Mouse (Mus musculus) erythroblast, adult 5-6 weeks (primary cell): Measurements from ENCODE around the gene Map4k3. TPM values are rescaled to one million over a fixed set of nuclear protein-coding genes. Genes with fewer than 3 reads are reported as not detected.
"Not testable (repeated sequence)": the region's sequence is repeated elsewhere in the genome, so short reads cannot be mapped to it uniquely, and the experiment has no call there.

Experiments
- ATAC-seq: replicated peaks from 2 replicates; pipeline ENCODE4 v1.8.0; 2016; ENCODE audit warnings: moderate number of reproducible peaks, mild to moderate bottlenecking, moderate TSS enrichment, inconsistent platforms; ENCODE audit not compliant: poor library complexity, low FRiP score, severe bottlenecking
- total RNA-seq, 2 experiments: library from RNA; stranded (forward) in 1 of 2; stranded (reverse) in 1 of 2; fragments of 150-400 nt in 1 of 2; fragments of 200-764, 138-1000 nt in 1 of 2; gene quantifications; 2 replicates each; pipeline versions ENCODE4 v1.2.3 to v1.2.4; 2015 to 2017; ENCODE audit warnings: low replicate concordance in 2 of 2

Gene Map4k3
- total RNA-seq, 2 experiments from 2014 or later, result 0.38 to 0.60 TPM

- ATAC-seq, result no peak
These were observed 4.0 kb upstream of the Map4k3 start for GRCm38 (mm10) chr17:80732256-80732655.

- ATAC-seq, result not testable (repeated sequence)
These were observed 2.0 kb upstream of the Map4k3 start for GRCm38 (mm10) chr17:80730283-80730682.

- ATAC-seq, result no peak
These were observed 1.5 kb upstream of the Map4k3 start for GRCm38 (mm10) chr17:80729825-80730224.

- no peak for ATAC-seq
These were observed 930 bp upstream of the Map4k3 start for GRCm38 (mm10) chr17:80729080-80729749.

GRCm38 (mm10) chr17:80727341-80727951, 839 bp downstream of the Map4k3 start:
- ATAC-seq, result no peak

- no peak for ATAC-seq
These were observed 1.5 kb downstream of the Map4k3 start for GRCm38 (mm10) chr17:80726821-80727220.

- ATAC-seq, result no peak
These were observed 5.2 kb downstream of the Map4k3 start for GRCm38 (mm10) chr17:80723092-80723491.

GRCm38 (mm10) chr17:80721670-80722069, 6.6 kb downstream of the Map4k3 start:
- ATAC-seq, result no peak

- no peak for ATAC-seq
These were observed 9.0 kb downstream of the Map4k3 start for GRCm38 (mm10) chr17:80719309-80719708.

GRCm38 (mm10) chr17:80718243-80718642, 10.0 kb downstream of the Map4k3 start:
- no peak for ATAC-seq

GRCm38 (mm10) chr17:80713588-80713987, 14.7 kb downstream of the Map4k3 start:
- no peak for ATAC-seq

- no peak for ATAC-seq
These were observed 18.1 kb downstream of the Map4k3 start for GRCm38 (mm10) chr17:80709921-80710838.

- no peak for ATAC-seq
These were observed 19.5 kb downstream of the Map4k3 start for GRCm38 (mm10) chr17:80708803-80709202.

GRCm38 (mm10) chr17:80707176-80707575, 21.1 kb downstream of the Map4k3 start:
- ATAC-seq, result no peak

GRCm38 (mm10) chr17:80706608-80707007, 21.7 kb downstream of the Map4k3 start:
- no peak for ATAC-seq

- no peak for ATAC-seq
These were observed 26.6 kb downstream of the Map4k3 start for GRCm38 (mm10) chr17:80701687-80702086.

GRCm38 (mm10) chr17:80698930-80699329, 29.4 kb downstream of the Map4k3 start:
- no peak for ATAC-seq

GRCm38 (mm10) chr17:80698191-80698901, 29.9 kb downstream of the Map4k3 start:
- ATAC-seq, result no peak

GRCm38 (mm10) chr17:80696956-80697355, 31.3 kb downstream of the Map4k3 start:
- ATAC-seq, result peak; percentile 46

GRCm38 (mm10) chr17:80696210-80696609, 32.1 kb downstream of the Map4k3 start:
- ATAC-seq, result no peak
